Mouse (Mus musculus): Measurements from ENCODE around the gene Nckap5. TPM values are rescaled to one million over a fixed set of nuclear protein-coding genes. Genes with fewer than 3 reads are reported as not detected.

The Nckap5 gene
- polyA plus RNA-seq, 1 experiment = 50.4 TPM

DNA sequence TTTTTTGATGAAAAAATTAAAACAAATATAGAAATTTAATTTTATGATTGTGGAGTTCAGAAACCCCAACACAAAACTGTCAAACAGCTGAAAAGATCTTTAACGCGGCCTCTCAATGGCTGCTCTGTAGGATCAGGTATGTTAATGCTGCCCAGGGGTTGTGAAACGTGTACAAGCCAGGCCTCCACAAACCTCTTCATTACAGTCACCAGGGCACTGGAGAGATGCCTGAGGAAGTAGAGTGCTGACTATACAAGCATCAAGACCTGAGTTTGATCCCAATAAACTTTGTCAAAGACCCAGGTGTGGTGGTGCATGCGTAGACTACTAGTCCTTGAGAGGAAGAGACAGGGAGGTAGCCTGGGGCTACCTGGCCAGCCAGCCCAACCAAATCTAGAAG is 222.0 kb downstream of the Nckap5 start:
- no peaks in the 10 kb centered on the region; the same call in 1 of the 2 replicates for H3K4me1 ChIP-seq (ENCODE audit: control insufficient read depth, insufficient read depth, low read length)
- no peak for DNase-seq
- TF ChIP-seq CTCF (IDR thresholded peaks at IDR 0.05; ENCODE audit: insufficient read depth, low read length) (no peak), POLR2A (IDR thresholded peaks at IDR 0.05; ENCODE audit: borderline replicate concordance, extremely low read depth, low read depth, low read length) (no peak)
- no peak overlapping the region for H3K4me3 ChIP-seq (replicated peaks; ENCODE audit: extremely low read depth, low read depth, low read length)
- 87% methylated on average over 4 of the region's 4 CpGs for WGBS

- Histone ChIP-seq H3K4me3 (replicated peaks; ENCODE audit: extremely low read depth, low read depth, low read length) (no peak overlapping the region), H3K4me1 (ENCODE audit: control insufficient read depth, insufficient read depth, low read length) (peaks cover under 1% of the 10 kb centered on the region)
- DNase-seq = no peak
- 75% methylated on average over 14 of the region's 14 CpGs for WGBS
- TF ChIP-seq POLR2A (IDR thresholded peaks at IDR 0.05; ENCODE audit: borderline replicate concordance, extremely low read depth, low read depth, low read length) = no peak
- TF ChIP-seq CTCF (IDR thresholded peaks at IDR 0.05; ENCODE audit: insufficient read depth, low read length) = no peak
Measured at GRCm38 (mm10) chr1:126606189-126607080, 224.2 kb downstream of the Nckap5 start.

DNA sequence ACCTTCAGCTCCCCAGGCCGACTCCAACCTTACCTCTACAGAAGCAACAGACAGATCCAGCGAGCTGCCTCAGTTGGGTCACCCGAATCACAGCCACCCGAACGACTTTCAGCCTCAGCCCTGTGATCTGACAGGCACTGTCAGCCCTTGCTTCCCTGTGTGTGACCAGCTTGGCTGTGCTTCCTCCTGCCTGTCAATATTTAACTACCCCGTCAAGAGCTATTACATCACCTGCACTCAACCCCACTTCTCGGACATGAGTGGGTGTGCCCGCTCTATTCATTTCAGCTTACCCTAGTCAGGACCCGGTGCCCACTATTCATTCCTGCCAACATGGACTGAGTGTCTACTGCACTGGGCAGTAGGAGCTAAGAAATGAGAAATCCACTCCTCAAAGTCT is 226.0 kb downstream of the Nckap5 start:
- TF ChIP-seq CTCF (IDR thresholded peaks at IDR 0.05; ENCODE audit: insufficient read depth, low read length) = no peak
- TF ChIP-seq POLR2A (IDR thresholded peaks at IDR 0.05; ENCODE audit: borderline replicate concordance, extremely low read depth, low read depth, low read length) = peak; percentile 56; the same call in 1 of the 2 replicates
- DNase-seq = peak; percentile 76
- 62% methylated on average over 9 of the region's 9 CpGs for WGBS
- Histone ChIP-seq H3K4me3 (replicated peaks; ENCODE audit: extremely low read depth, low read depth, low read length) (peak overlapping the region; percentile 54), H3K4me1 (ENCODE audit: control insufficient read depth, insufficient read depth, low read length) (peaks cover 2% of the 10 kb centered on the region)

DNA sequence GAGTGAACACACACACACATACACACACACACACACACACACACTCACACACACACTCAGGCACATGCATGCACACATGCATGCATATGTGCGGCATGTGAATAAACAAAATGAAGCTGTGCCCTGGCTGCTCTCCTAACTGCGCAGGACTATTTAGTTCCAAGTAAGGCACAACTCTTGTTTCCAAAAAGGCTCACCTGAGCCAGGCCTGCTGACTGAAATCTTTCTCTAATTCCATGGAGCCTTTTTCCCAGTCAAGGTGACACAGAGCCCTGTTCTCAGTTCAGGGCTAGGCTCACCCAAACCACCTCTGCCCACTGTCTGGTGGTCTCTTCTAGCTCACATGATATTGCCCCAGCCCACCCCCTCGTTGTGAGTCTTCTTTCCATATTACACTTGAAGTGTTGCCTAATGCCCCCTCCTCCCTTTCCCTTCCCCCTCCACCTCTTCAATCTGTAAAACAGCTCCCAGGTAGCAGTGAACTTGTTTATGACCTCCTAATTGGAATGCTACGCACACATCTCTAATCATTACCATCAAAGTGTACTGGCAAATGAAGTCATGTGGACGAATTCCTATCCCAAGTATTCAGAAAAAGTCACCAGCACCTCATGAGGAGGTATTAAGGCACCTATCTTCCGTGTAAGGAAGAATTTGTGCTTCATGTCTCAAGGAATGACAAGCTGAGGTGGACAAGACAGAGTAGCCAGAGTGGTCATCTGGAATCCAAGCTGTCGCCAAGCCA is 226.7 kb downstream of the Nckap5 start:
- Histone ChIP-seq H3K4me1 (ENCODE audit: control insufficient read depth, insufficient read depth, low read length) (peaks cover 2% of the 10 kb centered on the region), H3K4me3 (replicated peaks; ENCODE audit: extremely low read depth, low read depth, low read length) (peak overlapping the region; percentile 54)
- TF ChIP-seq CTCF (IDR thresholded peaks at IDR 0.05; ENCODE audit: insufficient read depth, low read length) = no peak
- no peak for TF ChIP-seq POLR2A (IDR thresholded peaks at IDR 0.05; ENCODE audit: borderline replicate concordance, extremely low read depth, low read depth, low read length)
- DNase-seq = no peak
- WGBS = 74% methylated on average over 7 of the region's 7 CpGs

DNA sequence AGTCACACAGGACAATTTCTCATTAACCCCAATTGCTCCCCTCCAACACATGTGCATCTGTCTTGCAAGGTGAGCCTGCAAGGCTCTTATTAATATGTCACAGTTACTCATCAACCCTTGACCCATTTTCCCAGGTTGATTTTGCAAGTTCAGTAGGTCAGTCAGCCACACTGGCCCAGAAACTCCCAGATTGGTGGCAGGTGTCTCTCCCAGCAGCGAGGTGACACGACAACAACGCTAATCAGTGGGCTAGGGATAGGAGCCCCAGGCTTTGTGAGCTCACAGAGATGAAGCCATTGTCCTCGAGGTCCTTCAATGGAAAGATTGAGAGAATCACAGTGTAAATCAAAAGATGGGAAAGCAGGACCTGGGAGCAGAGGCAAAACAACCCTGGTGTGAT is 230.0 kb downstream of the Nckap5 start:
- TF ChIP-seq CTCF (IDR thresholded peaks at IDR 0.05; ENCODE audit: insufficient read depth, low read length) (no peak), POLR2A (IDR thresholded peaks at IDR 0.05; ENCODE audit: borderline replicate concordance, extremely low read depth, low read depth, low read length) (no peak)
- Histone ChIP-seq H3K4me3 (replicated peaks; ENCODE audit: extremely low read depth, low read depth, low read length) (no peak overlapping the region), H3K4me1 (ENCODE audit: control insufficient read depth, insufficient read depth, low read length) (peaks cover 3% of the 10 kb centered on the region)
- DNase-seq = no peak
- WGBS = 89% methylated on average over 4 of the region's 4 CpGs

- Histone ChIP-seq H3K4me1 (ENCODE audit: control insufficient read depth, insufficient read depth, low read length) (peaks cover 29% of the 10 kb centered on the region), H3K4me3 (replicated peaks; ENCODE audit: extremely low read depth, low read depth, low read length) (no peak overlapping the region)
- 15% methylated on average over 3 of the region's 3 CpGs for WGBS
- TF ChIP-seq POLR2A (IDR thresholded peaks at IDR 0.05; ENCODE audit: borderline replicate concordance, extremely low read depth, low read depth, low read length) (no peak), CTCF (IDR thresholded peaks at IDR 0.05; ENCODE audit: insufficient read depth, low read length) (no peak)
- no peak for DNase-seq
Measured at GRCm38 (mm10) chr1:126597376-126597775, 233.2 kb downstream of the Nckap5 start.

GRCm38 (mm10) chr1:126594796-126595195 is 235.8 kb downstream of the Nckap5 start:
- no peak for TF ChIP-seq POLR2A (IDR thresholded peaks at IDR 0.05; ENCODE audit: borderline replicate concordance, extremely low read depth, low read depth, low read length)
- TF ChIP-seq CTCF (IDR thresholded peaks at IDR 0.05; ENCODE audit: insufficient read depth, low read length) = no peak
- H3K4me1 ChIP-seq (ENCODE audit: control insufficient read depth, insufficient read depth, low read length) = peaks cover 37% of the 10 kb centered on the region
- WGBS = 44% methylated on average over 3 of the region's 3 CpGs
- no peak overlapping the region for H3K4me3 ChIP-seq (replicated peaks; ENCODE audit: extremely low read depth, low read depth, low read length)
- no peak for DNase-seq

DNA sequence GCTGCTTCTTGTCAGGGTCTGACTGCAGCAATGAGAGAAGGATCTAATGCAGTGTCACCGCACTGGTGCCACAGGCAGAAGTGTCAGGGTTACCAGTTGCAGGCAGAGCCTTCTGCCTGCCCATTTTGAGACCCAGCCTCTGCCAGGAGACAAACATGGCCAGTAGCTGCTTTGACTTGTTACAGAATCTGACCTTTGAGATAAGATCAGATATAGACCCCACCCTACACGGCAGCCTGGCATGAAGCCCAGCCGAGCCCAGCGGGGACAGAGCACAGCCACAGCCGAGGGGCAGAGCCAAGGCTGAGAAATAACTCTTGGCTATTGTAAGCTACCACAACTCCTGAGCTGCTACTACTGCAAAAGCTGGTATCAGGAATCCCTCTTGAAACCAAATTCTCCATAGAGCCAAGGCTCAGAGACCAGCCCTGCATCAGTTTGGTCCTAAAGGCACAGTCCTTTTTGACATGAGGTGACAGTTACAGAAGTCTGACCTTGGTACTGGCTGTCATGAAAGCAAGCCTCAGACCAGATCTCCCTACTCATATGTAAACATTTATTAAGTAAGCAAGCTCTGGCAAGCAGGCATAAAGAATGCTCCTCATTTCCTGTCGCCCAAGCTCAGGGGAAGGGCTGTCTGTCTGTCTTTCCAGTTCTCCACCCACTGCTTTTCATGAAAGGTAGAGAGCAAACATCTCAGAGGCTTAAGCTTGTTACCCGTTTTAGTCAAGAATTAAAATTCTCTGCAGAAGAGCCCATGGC is 237.4 kb downstream of the Nckap5 start:
- DNase-seq = peak; percentile 69
- no peak overlapping the region for H3K4me3 ChIP-seq (replicated peaks; ENCODE audit: extremely low read depth, low read depth, low read length)
- WGBS = 23% methylated on average over 7 of the region's 7 CpGs
- peaks cover 42% of the 10 kb centered on the region for H3K4me1 ChIP-seq (ENCODE audit: control insufficient read depth, insufficient read depth, low read length)
- no peak for TF ChIP-seq POLR2A (IDR thresholded peaks at IDR 0.05; ENCODE audit: borderline replicate concordance, extremely low read depth, low read depth, low read length)
- no peak for TF ChIP-seq CTCF (IDR thresholded peaks at IDR 0.05; ENCODE audit: insufficient read depth, low read length)

DNA sequence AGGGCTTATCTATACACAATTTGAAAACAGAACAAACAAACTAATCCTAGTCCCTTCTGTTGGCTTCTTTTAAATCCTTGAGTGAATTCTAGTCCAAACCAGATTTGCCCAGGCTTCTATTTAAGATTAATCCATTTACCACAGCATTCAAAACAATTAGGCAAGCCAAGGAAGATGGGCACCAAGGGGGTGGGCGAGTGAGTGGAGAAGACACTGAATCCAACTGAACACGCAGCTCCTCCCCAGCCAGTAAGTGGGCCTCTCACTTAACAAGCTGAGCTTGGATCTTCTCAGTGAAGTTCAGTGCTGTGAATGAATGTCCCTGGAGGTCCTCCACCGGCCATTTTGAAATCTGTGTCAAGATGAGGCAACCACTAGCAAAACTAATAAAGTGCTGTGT is 239.7 kb downstream of the Nckap5 start:
- H3K4me3 ChIP-seq (replicated peaks; ENCODE audit: extremely low read depth, low read depth, low read length) = no peak overlapping the region
- TF ChIP-seq POLR2A (IDR thresholded peaks at IDR 0.05; ENCODE audit: borderline replicate concordance, extremely low read depth, low read depth, low read length) (no peak), CTCF (IDR thresholded peaks at IDR 0.05; ENCODE audit: insufficient read depth, low read length) (no peak)
- peaks cover 42% of the 10 kb centered on the region for H3K4me1 ChIP-seq (ENCODE audit: control insufficient read depth, insufficient read depth, low read length)
- WGBS = 83% methylated on average over 3 of the region's 3 CpGs
- DNase-seq = no peak
